Mouse (Mus musculus) heart, adult 2 months (tissue): ENCODE data around the gene Calcrl. TPM values are rescaled to one million over a fixed set of nuclear protein-coding genes. Genes with fewer than 3 reads are reported as not detected.

Source experiments
- DNase-seq, 2 experiments: peaks; one replicate each; pipeline ENCODE4 v3.0.0; 2021
- H3K27ac ChIP-seq: fragments of 200-600 bp; 2 replicates; pipeline ENCODE4 v1.8.1; 2022
- H3K27me3 ChIP-seq: fragments of 200-500 bp; 2 replicates; pipeline ENCODE4 v1.6.1; 2012; ENCODE audit warnings: mild to moderate bottlenecking, low read length, inconsistent platforms, mixed read lengths; ENCODE audit not compliant: control insufficient read depth, insufficient read depth
- H3K36me3 ChIP-seq: fragments of 200-500 bp; 2 replicates; pipeline ENCODE4 v1.6.1; 2012; ENCODE audit warnings: low read length, inconsistent platforms; ENCODE audit not compliant: control insufficient read depth, insufficient read depth
- H3K4me1 ChIP-seq: fragments of 200-500 bp; 2 replicates; pipeline ENCODE4 v1.6.1; 2011; ENCODE audit warnings: low read length; ENCODE audit not compliant: control insufficient read depth, insufficient read depth
- H3K4me3 ChIP-seq: fragments of 200-600 bp; 2 replicates; pipeline ENCODE4 v1.8.1; 2022
- H3K79me2 ChIP-seq: fragments of 200-500 bp; replicated peaks from 2 replicates; pipeline ENCODE4 v1.6.1; 2012; ENCODE audit warnings: mild to moderate bottlenecking, inconsistent platforms, low read length, moderate library complexity, mixed read lengths; ENCODE audit not compliant: control insufficient read depth, insufficient read depth
- H3K9ac ChIP-seq: fragments of 200-500 bp; 2 replicates; pipeline ENCODE4 v1.6.1; 2012; ENCODE audit warnings: low read depth, mild to moderate bottlenecking, control low read depth, inconsistent platforms, low read length, mixed read lengths
- CTCF ChIP-seq: fragments of 200-600 bp; IDR thresholded peaks from 2 replicates; pipeline ENCODE4 v1.8.1; 2022; ENCODE audit warnings: antibody characterized with exemption, mild to moderate bottlenecking, moderate library complexity
- EP300 ChIP-seq: fragments of 200-500 bp; IDR thresholded peaks from 2 replicates; pipeline ENCODE4 v1.6.1; 2011; ENCODE audit warnings: low read depth, low read length, control low read depth; ENCODE audit not compliant: insufficient read depth
- POLR2A ChIP-seq: fragments of 200-500 bp; IDR thresholded peaks from 2 replicates; pipeline ENCODE4 v1.6.1; 2011; ENCODE audit warnings: mild to moderate bottlenecking, low read depth, low read length, control low read depth; ENCODE audit not compliant: insufficient read depth
- WGBS: fragments of 180-500 bp; shearing (Covaris S2); methylation state at CpG from one replicate; pipeline ENCODE4 v1.1.7; 2018; 5-methylcytosine and 5-hydroxymethylcytosine counted together
- intact Hi-C: fragments of 180-260 bp; cut with DNase I; formaldehyde crosslinking; loops from one replicate; pipeline ENCODE4 v1.15.1; 2025
- polyA plus RNA-seq: library from polyadenylated mRNA; depleted of rRNA; stranded (reverse); fragments of >200 nt; gene quantifications from 2 replicates; pipeline ENCODE4 v1.2.3, GENCODE M21; 2012
- total RNA-seq, 2 experiments: library from RNA; stranded (reverse); gene quantifications; 2 replicates each; pipeline ENCODE4 v1.2.3; 2021

The Calcrl gene
- total and polyA plus RNA-seq, 3 experiments = 8.2 to 25.6 (median 23.2) TPM

DNA sequence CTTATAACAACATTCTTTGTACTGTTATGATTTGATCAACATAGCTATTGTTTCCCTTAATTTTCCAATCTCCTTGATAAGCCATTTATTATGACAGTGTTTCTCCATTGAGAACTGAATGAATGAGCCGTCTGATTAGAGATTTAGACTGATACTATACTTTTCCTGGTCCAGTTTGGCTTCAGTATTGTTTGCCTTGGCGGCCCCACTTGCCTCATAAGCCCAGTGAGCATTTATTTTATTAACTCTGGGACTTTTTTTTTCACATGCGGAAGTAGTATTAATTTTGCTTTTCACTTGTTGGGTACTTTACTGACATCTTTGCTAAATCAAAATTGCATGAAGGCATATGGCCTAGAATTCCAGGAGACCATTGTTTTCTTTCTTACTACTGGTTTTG, 59.9 kb downstream of the Calcrl start:
- intact Hi-C loops = no loop called here
- peaks cover 5% of the 10 kb centered on the region for H3K36me3 ChIP-seq
- DNase-seq = no peak
- no peaks in the 10 kb centered on the region for H3K27me3 ChIP-seq
- H3K9ac ChIP-seq = no peak overlapping the region
- H3K4me3 ChIP-seq = no peak overlapping the region
- H3K27ac ChIP-seq = no peak overlapping the region
- 59% methylated on average over 3 of the region's 3 CpGs for WGBS
- H3K4me1 ChIP-seq = no peaks in the 10 kb centered on the region
- no peaks in the 10 kb centered on the region for H3K79me2 ChIP-seq
- TF ChIP-seq POLR2A (no peak), EP300 (no peak), CTCF (no peak)

DNA sequence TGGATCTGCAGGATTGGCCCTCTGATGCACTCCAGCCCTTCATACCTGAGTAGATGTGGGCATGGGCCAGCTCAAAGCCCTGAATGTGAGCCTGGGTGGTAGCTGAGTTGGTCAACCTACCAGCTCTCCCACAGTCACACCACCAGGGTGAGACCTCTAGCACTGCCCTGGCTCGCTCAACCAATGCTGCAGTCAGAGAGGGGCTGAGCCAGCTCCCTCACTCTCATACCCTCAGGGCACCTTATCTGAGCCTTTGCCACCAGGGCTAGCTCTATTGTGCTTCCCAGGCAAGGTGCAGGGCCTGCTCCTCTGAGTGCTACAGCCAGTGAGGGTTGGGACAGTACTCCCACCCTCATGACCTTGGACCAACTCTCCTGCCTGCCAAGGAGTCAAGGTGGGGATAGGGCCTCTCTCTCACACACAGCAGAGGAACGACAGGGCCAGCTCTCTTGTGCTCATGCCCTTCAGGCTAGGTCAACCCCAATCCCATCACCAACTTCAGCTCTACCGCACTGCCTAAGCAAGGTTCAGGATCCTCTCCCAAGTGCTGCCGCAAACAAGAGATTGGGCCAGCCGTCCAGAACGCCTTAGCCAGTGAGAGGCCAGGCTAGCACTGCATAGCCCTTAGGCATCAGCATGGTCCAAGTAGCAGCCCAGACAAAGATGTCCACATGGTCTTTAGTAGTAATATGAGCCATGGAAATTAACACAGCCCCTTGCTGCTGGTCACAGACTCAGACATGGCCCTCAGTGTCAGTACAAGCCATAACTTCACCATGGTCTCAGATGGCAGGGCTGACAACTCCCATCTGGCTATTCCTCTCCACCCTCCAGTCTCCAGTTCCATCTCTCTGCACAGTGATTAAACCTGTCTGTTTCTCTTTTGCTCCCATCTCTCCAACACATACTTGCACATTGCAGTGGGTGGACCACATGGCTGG, 62.2 kb downstream of the Calcrl start:
- no peak overlapping the region for H3K9ac ChIP-seq
- intact Hi-C loops = no loop called here
- no peaks in the 10 kb centered on the region for H3K4me1 ChIP-seq
- 96% methylated on average over 6 of the region's 6 CpGs for WGBS
- H3K27me3 ChIP-seq = no peaks in the 10 kb centered on the region
- no peak overlapping the region for H3K27ac ChIP-seq
- TF ChIP-seq POLR2A = no peak
- TF ChIP-seq CTCF = no peak
- TF ChIP-seq EP300 = no peak
- H3K79me2 ChIP-seq = no peaks in the 10 kb centered on the region
- DNase-seq = no peak
- H3K4me3 ChIP-seq = no peak overlapping the region
- H3K36me3 ChIP-seq = peaks cover 5% of the 10 kb centered on the region

DNA sequence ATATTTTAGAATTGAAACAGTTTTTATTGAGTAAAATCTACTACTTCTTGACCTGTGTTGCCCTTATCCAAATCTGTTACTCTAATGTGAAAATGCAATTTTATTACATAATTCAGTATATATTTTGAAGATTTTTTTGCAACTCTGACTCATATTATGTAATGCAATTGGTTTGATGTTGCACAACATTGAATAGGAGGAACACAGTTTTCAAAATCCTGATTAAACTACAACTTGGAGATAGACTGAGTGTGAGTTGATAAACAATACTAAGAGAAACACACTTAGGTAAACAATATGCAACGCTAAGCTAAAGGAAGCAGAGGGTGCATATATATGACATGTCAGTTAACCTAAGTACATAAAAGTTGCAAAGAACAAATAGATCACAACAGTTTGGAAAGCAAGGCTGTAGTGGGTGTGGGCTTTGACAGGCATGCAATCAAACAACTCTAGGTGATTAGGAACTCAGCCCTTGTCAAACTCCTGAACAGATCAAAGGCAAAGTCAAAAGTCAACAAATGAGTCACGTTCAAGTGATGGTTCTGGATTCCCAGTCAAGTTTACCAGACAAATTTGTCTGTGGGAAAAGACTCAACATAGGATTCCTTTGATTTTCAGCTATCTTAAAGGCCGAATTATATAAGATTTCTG, 66.4 kb downstream of the Calcrl start:
- peaks cover 3% of the 10 kb centered on the region for H3K36me3 ChIP-seq
- H3K9ac ChIP-seq = no peak overlapping the region
- no peak overlapping the region for H3K27ac ChIP-seq
- TF ChIP-seq EP300 = no peak
- no peak for TF ChIP-seq CTCF
- no peak for TF ChIP-seq POLR2A
- no peaks in the 10 kb centered on the region for H3K27me3 ChIP-seq
- no peaks in the 10 kb centered on the region for H3K4me1 ChIP-seq
- 64% methylated on average over 3 of the region's 3 CpGs for WGBS
- no peak overlapping the region for H3K4me3 ChIP-seq
- intact Hi-C loops = no loop called here
- DNase-seq = no peak
- H3K79me2 ChIP-seq = 0 out of 2 replicates have a peak, but pooled peaks cover 1% of the 10 kb centered on the region

DNA sequence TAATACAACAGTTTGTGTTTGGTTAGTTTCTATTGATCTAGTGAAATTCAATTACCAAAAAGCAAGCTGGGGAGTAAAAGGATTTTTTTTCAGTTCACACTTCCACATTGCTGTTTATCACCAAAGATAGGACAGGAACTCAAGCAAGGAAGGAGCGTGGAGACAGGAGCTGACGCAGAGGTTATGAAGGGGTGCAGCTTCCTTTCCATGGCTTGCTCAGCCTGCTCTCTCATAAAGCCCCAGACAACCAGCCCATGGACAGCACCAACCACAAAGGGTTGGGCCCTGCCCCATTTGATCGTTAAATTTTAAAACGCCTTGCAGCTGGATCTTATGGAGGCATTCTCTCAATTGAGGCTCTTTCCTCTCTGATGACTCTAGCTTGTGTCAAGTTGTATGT, 69.9 kb downstream of the Calcrl start:
- Histone ChIP-seq H3K27ac (no peak overlapping the region), H3K27me3 (no peaks in the 10 kb centered on the region), H3K4me1 (no peaks in the 10 kb centered on the region), H3K79me2 (0 out of 2 replicates have a peak, but pooled peaks cover 1% of the 10 kb centered on the region), H3K4me3 (no peak overlapping the region), H3K36me3 (no peaks in the 10 kb centered on the region; the same call in 1 of the 2 replicates), H3K9ac (no peak overlapping the region)
- intact Hi-C loops = no loop called here
- TF ChIP-seq CTCF (no peak), EP300 (no peak), POLR2A (no peak)
- DNase-seq = no peak
- 69% methylated on average over 4 of the region's 4 CpGs for WGBS

DNA sequence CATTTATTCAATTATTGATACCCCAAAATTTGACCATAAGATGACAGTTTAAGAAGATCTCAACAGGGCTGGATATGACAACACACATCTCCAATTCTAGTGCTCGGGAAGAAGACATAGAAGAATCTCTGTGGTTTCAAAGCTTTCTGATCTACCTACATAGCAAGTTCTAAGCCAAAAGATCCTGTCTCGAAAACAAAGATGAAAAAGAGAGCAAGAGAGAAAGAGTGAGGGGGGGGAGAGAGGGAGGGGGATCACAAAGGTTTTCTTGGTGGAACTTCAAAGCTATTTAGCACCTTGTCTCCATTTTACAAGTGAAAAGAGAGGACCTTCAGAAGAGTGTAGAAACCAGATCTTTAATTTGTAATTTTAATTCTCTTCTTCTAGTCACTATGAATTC, 77.8 kb downstream of the Calcrl start:
- TF ChIP-seq POLR2A (no peak), CTCF (no peak), EP300 (no peak)
- Histone ChIP-seq H3K79me2 (peaks cover 3% of the 10 kb centered on the region; the same call in 1 of the 2 replicates), H3K4me1 (no peaks in the 10 kb centered on the region), H3K9ac (no peak overlapping the region), H3K4me3 (no peak overlapping the region), H3K27me3 (no peaks in the 10 kb centered on the region), H3K36me3 (peaks cover 5% of the 10 kb centered on the region; the same call in 1 of the 2 replicates), H3K27ac (no peak overlapping the region)
- intact Hi-C loops = no loop called here
- DNase-seq = no peak
- 90% methylated on average over 2 of the region's 2 CpGs for WGBS
